Mouse (Mus musculus) lung, embryonic 14.5 days (tissue): ENCODE results near the gene Ankzf1. TPM values are rescaled to one million over a fixed set of nuclear protein-coding genes. Genes with fewer than 3 reads are reported as not detected.
"Not testable (repeated sequence)": the region's sequence is repeated elsewhere in the genome, so short reads cannot be mapped to it uniquely, and the experiment has no call there.

Experiments
- ATAC-seq: fragments of 200-750 bp; cut with Nextera tagmentation; 2 replicates; pipeline ENCODE4 v1.8.0; 2017; ENCODE audit warnings: mild to moderate bottlenecking, moderate TSS enrichment, moderate library complexity; ENCODE audit not compliant: insufficient read depth
- DNase-seq: peaks from one replicate; pipeline ENCODE4 v3.0.0-alpha.2; 2015
- H3K27ac ChIP-seq: fragments of 300-500 bp; sonication (generic); 2 replicates; pipeline ENCODE4 v1.5.1; 2014; ENCODE audit warnings: low read depth, mild to moderate bottlenecking, moderate library complexity
- H3K27me3 ChIP-seq: fragments of 300-500 bp; sonication (generic); 2 replicates; pipeline ENCODE4 v1.6.1; 2014; ENCODE audit warnings: low read length, control low read depth; ENCODE audit not compliant: insufficient read depth
- H3K36me3 ChIP-seq: fragments of 300-500 bp; sonication (generic); 2 replicates; pipeline ENCODE4 v1.6.1; 2014; ENCODE audit warnings: control low read depth; ENCODE audit not compliant: insufficient read depth
- H3K4me1 ChIP-seq: fragments of 300-500 bp; sonication (generic); 2 replicates; pipeline ENCODE4 v1.6.1; 2014; ENCODE audit warnings: antibody characterized with exemption, control low read depth; ENCODE audit not compliant: insufficient read depth
- H3K4me2 ChIP-seq: fragments of 300-500 bp; sonication (generic); 2 replicates; pipeline ENCODE4 v1.6.1; 2014; ENCODE audit warnings: mild to moderate bottlenecking
- H3K4me3 ChIP-seq: fragments of 300-500 bp; sonication (generic); 2 replicates; pipeline ENCODE4 v1.5.1; 2014; ENCODE audit warnings: low read depth, low read length
- H3K9ac ChIP-seq: fragments of 300-500 bp; sonication (generic); 2 replicates; pipeline ENCODE4 v1.6.1; 2014
- H3K9me3 ChIP-seq: fragments of 300-500 bp; sonication (generic); 2 replicates; pipeline ENCODE4 v1.6.1; 2016; ENCODE audit warnings: low read depth, low read length, control low read depth
- CTCF ChIP-seq: IDR thresholded peaks from 2 replicates; pipeline ENCODE4 v1.5.1; 2016; ENCODE audit warnings: antibody characterized with exemption, low read depth
- WGBS: fragments of 180-500 bp; shearing (Covaris S2); extraction: QIAGEN DNeasy Blood & Tissue Kit; methylation state at CpG from one replicate; pipeline ENCODE4 v1.1.7; 2014; 5-methylcytosine and 5-hydroxymethylcytosine counted together
- polyA plus RNA-seq: library from polyadenylated mRNA; unstranded; fragments of >200 nt; fragmentation: Nextera tagmentation; extraction: Ambion mirVana; gene quantifications from 2 replicates; pipeline ENCODE4 v1.2.1, GENCODE M21; 2014

Gene Ankzf1
- polyA plus RNA-seq, 1 experiment from 2014 or later = 16.5 TPM

GRCm38 (mm10) chr1:75225473-75225872, 33.5 kb downstream of the Ankzf1 start:
- 54% methylated on average over 3 of the region's 3 CpGs for WGBS
- Histone ChIP-seq H3K36me3 (no peaks in the 10 kb centered on the region), H3K4me3 (no peak overlapping the region), H3K4me1 (no peaks in the 10 kb centered on the region), H3K9ac (no peak overlapping the region), H3K4me2 (no peak overlapping the region), H3K27me3 (peaks cover 10% of the 10 kb centered on the region; the same call in 1 of the 2 replicates), H3K9me3 (no peaks in the 10 kb centered on the region), H3K27ac (no peak overlapping the region)
- ATAC-seq (no peak), DNase-seq (no peak)
- no peak for TF ChIP-seq CTCF

GRCm38 (mm10) chr1:75226138-75226537, 34.2 kb downstream of the Ankzf1 start:
- H3K4me2 ChIP-seq = no peak overlapping the region
- H3K4me1 ChIP-seq = no peaks in the 10 kb centered on the region
- no peak for TF ChIP-seq CTCF
- no peak for DNase-seq
- no peaks in the 10 kb centered on the region for H3K36me3 ChIP-seq
- no peak overlapping the region for H3K27ac ChIP-seq
- 44% methylated on average over 2 of the region's 2 CpGs for WGBS
- peaks cover 3% of the 10 kb centered on the region; the same call in 1 of the 2 replicates for H3K27me3 ChIP-seq
- ATAC-seq = no peak
- no peak overlapping the region for H3K4me3 ChIP-seq
- no peaks in the 10 kb centered on the region for H3K9me3 ChIP-seq
- no peak overlapping the region for H3K9ac ChIP-seq

GRCm38 (mm10) chr1:75227653-75228052, 35.7 kb downstream of the Ankzf1 start:
- no peak overlapping the region for H3K4me3 ChIP-seq
- no peaks in the 10 kb centered on the region for H3K4me1 ChIP-seq
- H3K36me3 ChIP-seq = no peaks in the 10 kb centered on the region
- TF ChIP-seq CTCF = no peak
- ATAC-seq = no peak
- 61% methylated on average over 1 of the region's 1 CpGs for WGBS
- H3K9me3 ChIP-seq = no peaks in the 10 kb centered on the region
- DNase-seq = no peak
- H3K4me2 ChIP-seq = no peak overlapping the region
- H3K27ac ChIP-seq = no peak overlapping the region
- H3K9ac ChIP-seq = no peak overlapping the region
- no peaks in the 10 kb centered on the region for H3K27me3 ChIP-seq

GRCm38 (mm10) chr1:75229158-75229557, 37.2 kb downstream of the Ankzf1 start:
- TF ChIP-seq CTCF = no peak
- WGBS = 58% methylated on average over 4 of the region's 4 CpGs
- no peaks in the 10 kb centered on the region for H3K4me1 ChIP-seq
- H3K27me3 ChIP-seq = no peaks in the 10 kb centered on the region
- H3K9me3 ChIP-seq = no peaks in the 10 kb centered on the region
- no peak overlapping the region for H3K4me2 ChIP-seq
- DNase-seq = no peak
- H3K27ac ChIP-seq = no peak overlapping the region
- no peak for ATAC-seq
- H3K9ac ChIP-seq = no peak overlapping the region
- H3K4me3 ChIP-seq = no peak overlapping the region
- no peaks in the 10 kb centered on the region for H3K36me3 ChIP-seq

GRCm38 (mm10) chr1:75230335-75230994, 38.5 kb downstream of the Ankzf1 start:
- Histone ChIP-seq H3K36me3 (no peaks in the 10 kb centered on the region), H3K9me3 (no peaks in the 10 kb centered on the region), H3K4me1 (no peaks in the 10 kb centered on the region), H3K27ac (no peak overlapping the region), H3K9ac (no peak overlapping the region), H3K4me2 (no peak overlapping the region), H3K27me3 (no peaks in the 10 kb centered on the region), H3K4me3 (no peak overlapping the region)
- 67% methylated on average over 7 of the region's 7 CpGs for WGBS
- TF ChIP-seq CTCF = no peak
- no peak for ATAC-seq
- no peak for DNase-seq

GRCm38 (mm10) chr1:75231224-75231623, 39.3 kb downstream of the Ankzf1 start:
- no peaks in the 10 kb centered on the region for H3K27me3 ChIP-seq
- ATAC-seq = no peak
- H3K36me3 ChIP-seq = no peaks in the 10 kb centered on the region
- H3K9ac ChIP-seq = no peak overlapping the region
- no peaks in the 10 kb centered on the region for H3K9me3 ChIP-seq
- no peak overlapping the region for H3K4me3 ChIP-seq
- no peaks in the 10 kb centered on the region for H3K4me1 ChIP-seq
- TF ChIP-seq CTCF = no peak
- WGBS = 66% methylated on average over 4 of the region's 4 CpGs
- no peak for DNase-seq
- no peak overlapping the region for H3K4me2 ChIP-seq
- no peak overlapping the region for H3K27ac ChIP-seq

GRCm38 (mm10) chr1:75231664-75232152, 39.8 kb downstream of the Ankzf1 start, which contains the start of gene A630095N17Rik:
Gene A630095N17Rik (minus strand): TSS chr1:75232102.
- Histone ChIP-seq H3K27me3 (no peaks in the 10 kb centered on the region), H3K4me3 (no peak within 1 kb of the TSS), H3K9me3 (no peaks in the 10 kb centered on the region), H3K36me3 (no peaks in the 10 kb centered on the region), H3K9ac (no peak within 1 kb of the TSS), H3K4me2 (no peak within 1 kb of the TSS), H3K4me1 (no peaks in the 10 kb centered on the region), H3K27ac (no peak within 1 kb of the TSS)
- no peak for TF ChIP-seq CTCF
- DNase-seq = no peak
- 71% methylated on average over 5 of the region's 5 CpGs for WGBS
- ATAC-seq = no peak

- 65% methylated on average over 4 of the region's 4 CpGs for WGBS
Observed at GRCm38 (mm10) chr1:75232489-75232888, 40.5 kb downstream of the Ankzf1 start.

More at GRCm38 (mm10) chr1:75232489-75232888, 40.5 kb downstream of the Ankzf1 start:
- H3K4me2 ChIP-seq, H3K27ac ChIP-seq, ATAC-seq, H3K9ac ChIP-seq, H3K4me3 ChIP-seq, DNase-seq, H3K4me1 ChIP-seq, H3K9me3 ChIP-seq, H3K36me3 ChIP-seq, H3K27me3 ChIP-seq: not testable (repeated sequence)
